Mouse (Mus musculus): ENCODE results near the gene Gm20425. TPM values are rescaled to one million over a fixed set of nuclear protein-coding genes. Genes with fewer than 3 reads are reported as not detected.

The Gm20425 gene
- polyA plus RNA-seq, 1 experiment, result not detected

DNA sequence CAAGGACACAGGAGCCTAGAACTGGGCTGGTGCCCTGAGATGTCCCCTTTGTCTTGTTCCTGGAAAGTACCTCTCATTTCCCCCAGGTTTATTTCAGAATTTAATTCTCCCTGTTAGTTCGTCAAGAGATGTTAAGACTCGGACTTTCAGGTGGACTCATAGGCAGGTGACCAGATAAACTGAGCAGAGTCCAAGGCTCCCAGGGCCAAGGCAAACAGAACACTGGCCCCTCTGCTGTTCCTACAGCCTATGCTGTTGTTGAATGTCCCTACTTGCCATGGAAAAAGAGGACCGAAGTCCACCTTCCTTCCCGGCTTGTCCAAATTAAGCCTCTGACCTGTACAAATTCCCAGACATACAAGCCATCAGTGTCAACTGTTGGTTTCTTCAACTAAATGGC, 13.5 kb upstream of the Gm20425 start:
- no peak for TF ChIP-seq TAL1 (IDR thresholded peaks at IDR 0.05; ENCODE audit: low read length)
- no peak for TF ChIP-seq GATA1 (IDR thresholded peaks at IDR 0.05; ENCODE audit: low read length)
- Histone ChIP-seq H3K36me3 (ENCODE audit: control insufficient read depth) (peaks cover 6% of the 10 kb centered on the region), H3K4me3 (replicated peaks) (no peak overlapping the region), H3K9me3 (ENCODE audit: control insufficient read depth, low read length) (no peaks in the 10 kb centered on the region), H3K4me1 (ENCODE audit: control insufficient read depth) (peaks cover 19% of the 10 kb centered on the region), H3K27me3 (ENCODE audit: control insufficient read depth) (no peaks in the 10 kb centered on the region)

DNA sequence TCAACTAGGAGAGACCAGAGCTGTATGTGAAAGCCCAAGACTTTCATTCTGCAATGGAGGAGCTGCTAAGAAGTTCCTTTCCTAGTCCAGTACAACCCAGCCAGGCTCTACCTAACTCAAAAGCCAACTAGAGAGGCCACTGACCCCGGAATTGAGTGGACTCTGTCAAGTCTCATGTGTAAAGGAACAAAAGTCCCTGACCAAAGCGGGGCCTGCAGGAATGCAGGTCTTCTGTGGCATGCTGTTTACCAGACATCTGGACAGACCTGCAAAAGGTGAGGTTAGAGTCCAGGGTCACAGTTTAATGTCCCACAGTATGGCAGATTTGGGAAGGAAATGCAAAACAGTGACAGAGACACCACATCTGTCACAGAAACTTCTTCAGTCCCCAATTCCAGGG, 11.1 kb upstream of the Gm20425 start:
- Histone ChIP-seq H3K4me3 (replicated peaks) (no peak overlapping the region), H3K4me1 (ENCODE audit: control insufficient read depth) (peaks cover 4% of the 10 kb centered on the region), H3K9me3 (ENCODE audit: control insufficient read depth, low read length) (no peaks in the 10 kb centered on the region), H3K27me3 (ENCODE audit: control insufficient read depth) (no peaks in the 10 kb centered on the region), H3K36me3 (ENCODE audit: control insufficient read depth) (no peaks in the 10 kb centered on the region)
- TF ChIP-seq GATA1 (IDR thresholded peaks at IDR 0.05; ENCODE audit: low read length) (no peak), TAL1 (IDR thresholded peaks at IDR 0.05; ENCODE audit: low read length) (no peak)

DNA sequence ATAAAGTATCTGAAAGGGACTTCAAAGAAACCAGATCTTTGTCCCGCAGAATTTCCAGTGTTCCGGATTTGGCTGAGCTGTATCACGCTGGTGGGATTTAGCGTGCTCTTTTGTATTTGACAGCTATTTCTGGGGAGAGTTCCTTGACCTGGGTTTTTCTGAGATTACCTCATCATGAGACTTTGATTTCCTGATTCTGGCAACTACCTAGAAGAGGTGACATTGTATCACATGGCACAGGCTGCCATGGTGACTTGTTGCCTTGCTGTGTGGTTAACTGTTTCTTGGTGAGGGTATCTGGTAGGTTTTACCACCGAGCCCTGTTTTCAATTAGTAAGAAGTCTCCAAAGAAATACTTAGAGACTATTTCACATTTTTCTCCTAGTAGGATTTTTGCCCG, 9.4 kb upstream of the Gm20425 start:
- H3K9me3 ChIP-seq (ENCODE audit: control insufficient read depth, low read length), result no peaks in the 10 kb centered on the region
- H3K27me3 ChIP-seq (ENCODE audit: control insufficient read depth), result no peaks in the 10 kb centered on the region
- TF ChIP-seq GATA1 (IDR thresholded peaks at IDR 0.05; ENCODE audit: low read length) (no peak), TAL1 (IDR thresholded peaks at IDR 0.05; ENCODE audit: low read length) (no peak)
- H3K36me3 ChIP-seq (ENCODE audit: control insufficient read depth), result no peaks in the 10 kb centered on the region
- H3K4me3 ChIP-seq (replicated peaks), result no peak overlapping the region
- no peaks in the 10 kb centered on the region for H3K4me1 ChIP-seq (ENCODE audit: control insufficient read depth)

DNA sequence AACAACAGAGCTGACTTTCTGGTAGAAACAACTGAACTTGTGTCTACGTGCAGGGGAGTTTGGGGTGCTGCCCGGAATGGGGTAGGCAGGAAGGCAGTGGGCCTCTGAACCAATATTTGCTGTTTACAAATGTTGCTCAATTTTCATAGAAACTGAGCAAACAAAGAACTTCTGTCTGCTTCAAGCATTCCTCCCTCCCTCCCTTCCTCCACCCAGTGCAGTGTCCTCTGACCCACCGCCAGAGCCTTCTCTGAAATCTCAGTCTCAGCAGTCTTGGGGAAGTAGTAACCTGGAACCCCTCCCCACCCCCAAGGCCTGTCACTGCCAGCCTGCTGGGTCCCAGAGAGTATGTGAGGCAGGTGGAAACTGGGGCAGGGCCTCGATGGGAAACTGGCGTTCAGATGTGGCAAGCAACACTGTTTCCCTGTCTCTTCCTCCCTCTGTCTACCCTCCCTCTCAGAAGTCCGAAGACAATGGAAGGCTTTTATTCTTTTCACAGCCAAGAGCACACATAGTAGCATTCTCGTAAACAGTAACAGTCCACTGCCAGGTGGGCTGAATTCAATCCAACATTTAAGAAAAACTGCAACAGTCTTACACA, 4.6 kb upstream of the Gm20425 start:
- H3K4me1 ChIP-seq (ENCODE audit: control insufficient read depth), result no peaks in the 10 kb centered on the region; the same call in 1 of the 2 replicates
- TF ChIP-seq GATA1 (IDR thresholded peaks at IDR 0.05; ENCODE audit: low read length) (no peak), TAL1 (IDR thresholded peaks at IDR 0.05; ENCODE audit: low read length) (no peak)
- H3K4me3 ChIP-seq (replicated peaks), result no peak overlapping the region
- no peaks in the 10 kb centered on the region for H3K9me3 ChIP-seq (ENCODE audit: control insufficient read depth, low read length)
- no peaks in the 10 kb centered on the region for H3K36me3 ChIP-seq (ENCODE audit: control insufficient read depth)
- H3K27me3 ChIP-seq (ENCODE audit: control insufficient read depth), result peaks cover 10% of the 10 kb centered on the region

DNA sequence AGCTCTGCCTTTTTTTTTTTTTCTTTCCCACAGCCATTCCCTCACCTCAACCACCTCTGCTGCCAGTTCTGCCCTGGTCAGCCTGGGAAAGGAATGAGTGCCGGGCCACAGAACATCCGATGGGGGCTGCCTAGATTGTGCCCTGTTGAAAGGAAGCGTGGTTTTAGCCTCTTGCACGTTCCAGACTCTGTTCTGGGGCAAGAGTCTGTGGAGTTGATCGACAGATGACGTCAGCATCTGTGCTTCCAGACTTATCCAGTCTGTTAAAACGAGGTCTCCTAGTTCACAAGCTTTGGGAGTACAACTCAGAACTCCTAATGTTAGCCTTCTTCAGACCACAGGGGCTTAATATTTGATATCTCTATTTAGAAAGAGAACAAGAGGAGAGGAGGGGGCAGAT, 4.0 kb upstream of the Gm20425 start:
- H3K4me1 ChIP-seq (ENCODE audit: control insufficient read depth), result no peaks in the 10 kb centered on the region; the same call in 1 of the 2 replicates
- TF ChIP-seq GATA1 (IDR thresholded peaks at IDR 0.05; ENCODE audit: low read length) (no peak), TAL1 (IDR thresholded peaks at IDR 0.05; ENCODE audit: low read length) (no peak)
- H3K9me3 ChIP-seq (ENCODE audit: control insufficient read depth, low read length), result no peaks in the 10 kb centered on the region
- H3K4me3 ChIP-seq (replicated peaks), result no peak overlapping the region
- H3K36me3 ChIP-seq (ENCODE audit: control insufficient read depth), result no peaks in the 10 kb centered on the region; the same call in 1 of the 2 replicates
- peaks cover 10% of the 10 kb centered on the region for H3K27me3 ChIP-seq (ENCODE audit: control insufficient read depth)

DNA sequence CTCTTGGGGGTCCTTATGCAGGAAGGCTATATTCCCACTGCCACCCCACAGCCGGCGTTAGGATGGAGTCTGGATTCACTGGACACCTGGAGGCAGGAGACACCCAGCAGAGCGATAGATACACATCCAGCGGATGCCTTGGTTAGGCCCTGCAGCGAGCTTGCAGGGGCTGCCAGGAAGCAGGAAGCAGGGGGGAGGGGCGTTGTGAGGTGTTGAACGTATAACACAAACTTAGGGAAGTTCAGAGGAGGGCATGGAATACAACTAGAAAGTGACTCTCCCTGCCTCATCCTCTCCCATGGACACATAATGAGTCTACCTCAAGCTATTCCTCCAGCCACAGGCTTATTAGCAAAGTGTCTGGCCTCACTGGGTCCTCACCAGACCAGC, 2.9 kb upstream of the Gm20425 start:
- Histone ChIP-seq H3K4me1 (ENCODE audit: control insufficient read depth) (no peaks in the 10 kb centered on the region; the same call in 1 of the 2 replicates), H3K27me3 (ENCODE audit: control insufficient read depth) (peaks cover 11% of the 10 kb centered on the region), H3K4me3 (replicated peaks) (no peak overlapping the region), H3K36me3 (ENCODE audit: control insufficient read depth) (peaks cover 2% of the 10 kb centered on the region; the same call in 1 of the 2 replicates), H3K9me3 (ENCODE audit: control insufficient read depth, low read length) (no peaks in the 10 kb centered on the region)
- TF ChIP-seq GATA1 (IDR thresholded peaks at IDR 0.05; ENCODE audit: low read length), result no peak
- no peak for TF ChIP-seq TAL1 (IDR thresholded peaks at IDR 0.05; ENCODE audit: low read length)

DNA sequence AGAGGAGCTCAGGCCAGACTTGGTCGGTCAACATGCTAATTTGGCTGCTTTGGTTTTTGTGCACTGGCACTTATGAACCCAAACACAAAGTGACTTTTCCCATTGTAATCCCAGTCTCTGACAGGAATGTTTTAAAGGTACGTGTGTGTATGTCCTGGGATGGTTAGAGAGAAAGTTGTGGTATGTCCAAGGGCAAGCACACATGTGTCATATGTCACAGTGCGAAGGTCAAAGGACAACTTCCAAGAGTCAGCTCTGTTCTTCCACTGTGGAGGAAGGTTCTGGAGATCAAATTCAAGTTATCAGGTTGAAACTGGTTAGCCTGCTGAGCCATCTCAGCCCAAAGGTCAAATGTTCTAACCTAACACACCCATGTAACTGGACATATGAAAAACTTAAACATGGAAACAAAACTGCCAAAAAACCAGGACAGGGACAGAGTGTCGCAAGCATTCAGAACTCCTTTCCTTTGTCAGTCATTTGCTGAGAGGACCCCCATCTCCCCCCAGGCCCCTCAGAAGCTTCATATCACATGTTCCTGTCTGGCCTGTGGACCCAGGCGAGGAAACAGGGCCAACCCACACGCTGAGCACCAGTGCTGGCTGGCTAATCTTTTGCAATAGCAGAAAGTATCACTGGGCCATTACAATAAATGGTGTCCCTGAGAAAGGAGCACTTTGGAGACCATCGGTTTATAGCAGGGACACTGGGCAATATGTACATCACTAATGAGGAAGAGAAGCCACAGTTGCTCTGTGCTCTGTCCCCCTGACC, 2.3 kb upstream of the Gm20425 start:
- Histone ChIP-seq H3K9me3 (ENCODE audit: control insufficient read depth, low read length) (no peaks in the 10 kb centered on the region), H3K36me3 (ENCODE audit: control insufficient read depth) (peaks cover 4% of the 10 kb centered on the region; the same call in 1 of the 2 replicates), H3K4me3 (replicated peaks) (no peak overlapping the region), H3K27me3 (ENCODE audit: control insufficient read depth) (peaks cover 13% of the 10 kb centered on the region), H3K4me1 (ENCODE audit: control insufficient read depth) (no peaks in the 10 kb centered on the region; the same call in 1 of the 2 replicates)
- no peak for TF ChIP-seq TAL1 (IDR thresholded peaks at IDR 0.05; ENCODE audit: low read length)

DNA sequence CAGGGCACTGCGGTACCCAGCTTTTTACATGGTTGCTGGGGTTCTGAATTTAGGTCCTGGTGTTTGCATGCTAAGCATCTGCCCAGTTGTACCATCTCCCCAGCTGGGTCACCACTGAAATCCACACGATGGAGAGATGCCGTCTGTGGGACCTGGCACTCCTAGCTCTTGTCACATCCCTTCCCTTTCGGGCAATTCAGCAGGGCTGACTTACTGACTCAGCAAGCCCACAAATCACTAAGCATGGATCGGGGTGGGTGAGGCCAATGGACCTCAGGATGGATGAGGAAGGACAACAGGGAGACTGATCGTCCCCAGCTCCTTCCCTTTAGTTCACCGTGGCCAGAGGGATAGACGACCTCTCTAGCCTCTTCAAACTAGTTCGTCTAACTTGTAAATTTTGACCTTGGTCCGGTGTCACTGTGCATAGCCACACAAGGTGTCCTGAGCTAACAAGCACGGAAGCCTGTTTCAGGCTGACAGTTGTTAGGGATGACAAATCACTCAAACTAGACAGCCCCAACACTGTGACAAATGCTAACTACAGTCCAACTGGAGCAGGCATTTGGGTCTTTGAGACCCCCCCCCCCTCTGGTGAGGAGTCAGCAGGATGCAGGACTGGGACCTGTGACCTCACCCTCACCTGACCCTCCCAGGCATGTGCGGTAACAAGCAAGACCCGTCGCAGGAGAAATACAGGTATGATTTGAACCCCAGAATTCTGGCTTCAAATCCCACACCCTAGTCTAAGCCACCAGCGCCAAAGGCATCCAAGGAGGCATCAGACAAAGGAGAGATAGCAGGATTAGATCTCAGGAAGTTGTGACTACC, 855 bp downstream of the Gm20425 start:
- no peak for TF ChIP-seq GATA1 (IDR thresholded peaks at IDR 0.05; ENCODE audit: low read length)
- no peak for TF ChIP-seq TAL1 (IDR thresholded peaks at IDR 0.05; ENCODE audit: low read length)
- Histone ChIP-seq H3K36me3 (ENCODE audit: control insufficient read depth) (peaks cover 10% of the 10 kb centered on the region; the same call in 1 of the 2 replicates), H3K4me3 (replicated peaks) (peak overlapping the region; percentile 54), H3K27me3 (ENCODE audit: control insufficient read depth) (peaks cover 13% of the 10 kb centered on the region), H3K4me1 (ENCODE audit: control insufficient read depth) (no peaks in the 10 kb centered on the region; the same call in 1 of the 2 replicates), H3K9me3 (ENCODE audit: control insufficient read depth, low read length) (no peaks in the 10 kb centered on the region)
